Mouse (Mus musculus) cerebellum, adult 2 months (tissue): Measurements from ENCODE around the gene Rhox8.

Experiments
- CTCF ChIP-seq: fragments of 200-500 bp; IDR thresholded peaks from 2 replicates; pipeline ENCODE4 v1.5.1; 2011; ENCODE audit warnings: low read depth, mild to moderate bottlenecking, control low read depth, low read length, moderate library complexity, borderline replicate concordance; ENCODE audit not compliant: insufficient read depth
- POLR2A ChIP-seq: fragments of 200-500 bp; IDR thresholded peaks from 2 replicates; pipeline ENCODE4 v1.6.1; 2011; ENCODE audit warnings: low read length, control low read depth, borderline replicate concordance; ENCODE audit not compliant: insufficient read depth

DNA sequence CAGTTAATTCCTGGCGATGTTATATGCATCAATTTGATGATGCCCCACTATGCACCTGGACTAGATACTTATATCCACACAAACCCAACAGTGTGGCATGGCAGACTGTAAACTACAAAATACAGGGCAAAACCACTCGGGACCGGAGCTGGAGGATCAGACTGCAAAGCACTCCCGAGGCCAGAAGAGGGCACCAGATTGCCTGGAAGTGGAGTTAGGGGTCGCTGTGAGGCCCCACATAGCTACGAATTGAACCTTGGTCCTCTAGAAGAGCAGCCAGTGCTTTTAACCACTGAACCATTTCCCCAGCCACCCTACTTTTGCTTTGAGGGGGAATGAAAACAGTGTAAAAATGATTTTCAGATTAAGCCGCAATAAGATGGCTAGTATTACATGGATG lies 29.8 kb upstream of the Rhox8 start:
- TF ChIP-seq POLR2A (no peak), CTCF (no peak)
